Mouse (Mus musculus): Measurements from ENCODE around the gene Rassf1.

GRCm38 (mm10) chr9:107611456-107612190, 60.3 kb downstream of the Rassf1 start:
- TF ChIP-seq MAFK (IDR thresholded peaks at IDR 0.05; ENCODE audit: insufficient read depth, low read depth, low read length), result no peak
- no peak for TF ChIP-seq CHD2 (IDR thresholded peaks at IDR 0.05; ENCODE audit: low read depth, low read length)
- TF ChIP-seq HCFC1 (IDR thresholded peaks at IDR 0.05; ENCODE audit: borderline replicate concordance, insufficient read depth, low read length), result no peak

Measured in ES-E14 (cell line).